Mouse (Mus musculus) neural tube, embryonic 12.5 days (tissue): ENCODE data around the gene Hist1h4f. TPM values are rescaled to one million over a fixed set of nuclear protein-coding genes. Genes with fewer than 3 reads are reported as not detected.
"Not testable (repeated sequence)": the region's sequence is repeated elsewhere in the genome, so short reads cannot be mapped to it uniquely, and the experiment has no call there.

Source experiments
- ATAC-seq: fragments of 200-750 bp; cut with Nextera tagmentation; 2 replicates; pipeline ENCODE4 v1.8.0; 2017; ENCODE audit warnings: low read depth, mild to moderate bottlenecking, moderate TSS enrichment, moderate library complexity; ENCODE audit not compliant: low FRiP score
- H3K27ac ChIP-seq: fragments of 300-500 bp; sonication (generic); 2 replicates; pipeline ENCODE4 v1.5.1; 2016
- H3K27me3 ChIP-seq: fragments of 300-500 bp; sonication (generic); replicated peaks from 2 replicates; pipeline ENCODE4 v1.6.1; 2016; ENCODE audit warnings: mild to moderate bottlenecking
- H3K36me3 ChIP-seq: fragments of 300-500 bp; sonication (generic); 2 replicates; pipeline ENCODE4 v1.6.1; 2016; ENCODE audit warnings: mild to moderate bottlenecking
- H3K4me1 ChIP-seq: fragments of 300-500 bp; sonication (generic); 2 replicates; pipeline ENCODE4 v1.6.1; 2016
- H3K4me2 ChIP-seq: fragments of 300-500 bp; sonication (generic); replicated peaks from 2 replicates; pipeline ENCODE4 v1.6.1; 2016; ENCODE audit warnings: mild to moderate bottlenecking
- H3K4me3 ChIP-seq: fragments of 300-500 bp; sonication (generic); 2 replicates; pipeline ENCODE4 v1.5.1; 2016
- H3K9ac ChIP-seq: fragments of 300-500 bp; sonication (generic); 2 replicates; pipeline ENCODE4 v1.6.1; 2016; ENCODE audit warnings: mild to moderate bottlenecking
- H3K9me3 ChIP-seq: fragments of 300-500 bp; sonication (generic); 2 replicates; pipeline ENCODE4 v1.6.1; 2016; ENCODE audit warnings: mild to moderate bottlenecking
- WGBS: fragments of 180-500 bp; shearing (Covaris S2); methylation state at CpG from one replicate; pipeline ENCODE4 v1.1.7; 2016; 5-methylcytosine and 5-hydroxymethylcytosine counted together
- polyA plus RNA-seq: library from polyadenylated mRNA; unstranded; fragments of >200 nt; fragmentation: Nextera tagmentation; extraction: Ambion mirVana; gene quantifications from 2 replicates; pipeline ENCODE4 v1.2.1, GENCODE M21; 2016

Hist1h4f gene
- polyA plus RNA-seq, 1 experiment from 2014 or later: 0.79 TPM

- Histone ChIP-seq H3K4me3 (peak overlapping the region; percentile 42), H3K27ac (peak overlapping the region; percentile 86), H3K36me3 (no peaks in the 10 kb centered on the region), H3K9me3 (no peaks in the 10 kb centered on the region), H3K4me2 (peak overlapping the region; percentile 71), H3K27me3 (no peaks in the 10 kb centered on the region), H3K9ac (peak overlapping the region; percentile 72), H3K4me1 (peaks cover 27% of the 10 kb centered on the region)
- peak; percentile 15; the same call in 1 of the 2 replicates for ATAC-seq
- under 1% methylated on average over 21 of the region's 21 CpGs for WGBS
These were observed 33.6 kb upstream of the Hist1h4f start for GRCm38 (mm10) chr13:23585029-23585441.

- no peak for ATAC-seq
- H3K27ac ChIP-seq: peak overlapping the region; percentile 86; the same call in 1 of the 2 replicates
- H3K4me2 ChIP-seq: peak overlapping the region; percentile 71
- peak overlapping the region; percentile 27 for H3K9ac ChIP-seq
- H3K27me3 ChIP-seq: no peaks in the 10 kb centered on the region
- H3K4me3 ChIP-seq: no peak overlapping the region
- H3K4me1 ChIP-seq: peaks cover 27% of the 10 kb centered on the region
- no peaks in the 10 kb centered on the region for H3K9me3 ChIP-seq
- H3K36me3 ChIP-seq: no peaks in the 10 kb centered on the region
These were observed 32.9 kb upstream of the Hist1h4f start for GRCm38 (mm10) chr13:23584331-23584730.

- no peak overlapping the region for H3K9ac ChIP-seq
- no peak for ATAC-seq
- H3K4me2 ChIP-seq: peak overlapping the region; percentile 65; the same call in 1 of the 2 replicates
- H3K4me1 ChIP-seq: peaks cover 27% of the 10 kb centered on the region
- H3K9me3 ChIP-seq: no peaks in the 10 kb centered on the region
- no peak overlapping the region for H3K4me3 ChIP-seq
- no peak overlapping the region for H3K27ac ChIP-seq
- H3K27me3 ChIP-seq: no peaks in the 10 kb centered on the region
- no peaks in the 10 kb centered on the region for H3K36me3 ChIP-seq
These were observed 32.1 kb upstream of the Hist1h4f start for GRCm38 (mm10) chr13:23583387-23584068.

DNA sequence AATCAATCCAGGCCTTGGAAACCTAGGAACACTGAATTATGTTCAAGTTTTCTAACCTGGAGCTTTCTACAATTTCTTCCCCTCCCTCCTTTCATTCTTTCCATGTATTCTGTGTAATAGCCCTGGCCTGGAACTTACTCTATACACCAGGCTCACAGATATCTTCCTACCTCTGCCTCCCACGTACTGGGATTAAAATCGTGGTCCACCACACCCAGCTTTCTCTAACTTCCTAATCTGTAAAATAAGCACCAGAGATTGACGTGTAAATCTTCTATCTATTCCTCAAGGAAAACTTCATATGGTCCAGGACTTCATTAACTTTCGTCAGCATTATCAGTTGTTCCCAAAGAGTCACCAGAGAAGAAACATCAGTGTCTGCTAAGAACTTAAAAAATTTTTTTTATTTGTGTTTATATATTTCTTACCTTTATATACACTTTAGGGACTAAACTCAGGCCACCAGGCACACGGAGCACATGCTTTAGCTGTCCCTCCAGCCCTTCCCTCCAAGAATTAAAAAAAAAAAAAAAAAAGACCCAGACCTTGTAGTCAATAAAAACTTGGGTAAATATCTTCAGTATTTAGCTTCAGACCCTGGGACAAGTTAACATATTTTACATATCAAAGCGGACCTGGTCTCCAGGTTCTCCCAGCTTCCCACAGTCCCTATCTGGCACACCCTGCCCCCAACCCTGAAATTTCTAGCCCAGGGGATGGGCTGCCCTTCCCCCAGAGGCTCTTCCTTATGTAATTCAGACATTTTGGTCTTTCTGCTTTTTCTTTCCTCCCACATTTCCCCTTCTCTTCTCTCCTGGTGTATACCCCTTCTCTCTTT, 31.0 kb upstream of the Hist1h4f start:
- Histone ChIP-seq H3K9ac (peak overlapping the region; percentile 56), H3K27me3 (no peaks in the 10 kb centered on the region), H3K4me1 (peaks cover 27% of the 10 kb centered on the region), H3K36me3 (no peaks in the 10 kb centered on the region), H3K4me3 (peak overlapping the region; percentile 34), H3K9me3 (no peaks in the 10 kb centered on the region), H3K4me2 (peak overlapping the region; percentile 65), H3K27ac (peak overlapping the region; percentile 27)
- WGBS: 5% methylated on average over 6 of the region's 6 CpGs
- ATAC-seq: no peak

GRCm38 (mm10) chr13:23581408-23582218, 30.2 kb upstream of the Hist1h4f start, which contains the start of gene Hist1h4d:
TSS of gene Hist1h4d (plus strand) at chr13:23581598.
- under 1% methylated on average over 43 of the region's 43 CpGs for WGBS
- Histone ChIP-seq H3K4me3 (peak within 1 kb of the TSS; percentile 34), H3K27ac (peak within 1 kb of the TSS; percentile 27), H3K4me2 (peak within 1 kb of the TSS; percentile 65), H3K4me1 (peaks cover 30% of the 10 kb centered on the region), H3K9ac (peak within 1 kb of the TSS; percentile 56), H3K36me3 (no peaks in the 10 kb centered on the region), H3K9me3 (no peaks in the 10 kb centered on the region), H3K27me3 (no peaks in the 10 kb centered on the region)
- ATAC-seq: peak; percentile 86

GRCm38 (mm10) chr13:23577835-23578234, 26.4 kb upstream of the Hist1h4f start:
- Histone ChIP-seq H3K27ac (no peak overlapping the region), H3K36me3 (no peaks in the 10 kb centered on the region), H3K4me2 (no peak overlapping the region; the same call in 1 of the 2 replicates), H3K27me3 (no peaks in the 10 kb centered on the region), H3K9me3 (no peaks in the 10 kb centered on the region), H3K4me1 (peaks cover 26% of the 10 kb centered on the region), H3K9ac (no peak overlapping the region), H3K4me3 (no peak overlapping the region)
- no peak for ATAC-seq
- WGBS: 88% methylated on average over 1 of the region's 1 CpGs

GRCm38 (mm10) chr13:23576906-23577639, 25.6 kb upstream of the Hist1h4f start:
- Histone ChIP-seq H3K4me2 (peak overlapping the region; percentile 62), H3K9ac (no peak overlapping the region), H3K4me3 (0 out of 2 replicates have a peak overlapping the region, but pooled peaks have one; percentile 41), H3K27ac (no peak overlapping the region), H3K36me3 (no peaks in the 10 kb centered on the region), H3K9me3 (no peaks in the 10 kb centered on the region), H3K27me3 (no peaks in the 10 kb centered on the region), H3K4me1 (peaks cover 27% of the 10 kb centered on the region)
- 57% methylated on average over 6 of the region's 6 CpGs for WGBS
- ATAC-seq: no peak

DNA sequence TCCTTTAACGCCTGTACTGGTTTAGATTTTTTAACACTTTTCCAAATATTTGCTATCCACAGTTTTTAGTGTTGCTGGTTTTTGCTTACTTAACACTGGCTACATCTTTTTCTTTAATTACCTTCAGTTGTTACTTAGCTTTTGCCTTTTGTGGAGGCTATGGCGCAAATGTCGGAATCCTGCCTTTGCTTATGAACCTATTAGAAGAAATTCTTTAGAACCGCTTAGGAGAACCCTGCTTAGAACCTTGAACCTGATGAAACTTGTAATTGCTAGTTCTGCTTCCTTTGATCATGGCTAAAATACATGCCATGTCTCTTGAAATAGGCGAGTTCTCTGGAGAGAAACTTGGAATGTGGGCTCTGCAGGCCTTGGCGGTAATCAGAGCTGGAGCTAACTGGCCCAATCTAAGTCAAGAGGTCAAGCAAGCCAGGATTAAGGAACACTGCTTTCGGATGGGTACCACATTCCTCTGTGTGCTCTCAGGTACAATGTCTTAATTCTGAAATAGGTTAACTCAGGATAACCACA, 25.0 kb upstream of the Hist1h4f start:
- WGBS: 7% methylated on average over 7 of the region's 7 CpGs

DNA sequence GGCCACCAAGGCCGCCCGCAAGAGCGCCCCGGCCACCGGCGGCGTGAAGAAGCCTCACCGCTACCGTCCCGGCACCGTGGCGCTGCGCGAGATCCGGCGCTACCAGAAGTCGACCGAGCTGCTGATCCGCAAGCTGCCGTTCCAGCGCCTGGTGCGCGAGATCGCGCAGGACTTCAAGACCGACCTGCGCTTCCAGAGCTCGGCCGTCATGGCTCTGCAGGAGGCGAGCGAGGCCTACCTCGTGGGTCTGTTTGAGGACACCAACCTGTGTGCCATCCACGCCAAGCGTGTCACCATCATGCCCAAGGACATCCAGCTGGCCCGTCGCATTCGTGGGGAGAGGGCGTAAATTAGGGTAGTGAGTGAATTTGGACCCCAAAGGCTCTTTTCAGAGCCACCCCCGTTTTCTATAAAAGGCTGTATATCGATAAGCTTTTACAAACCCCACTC, 24.4 kb upstream of the Hist1h4f start:
- Histone ChIP-seq H3K9ac (peak overlapping the region; percentile 65), H3K27ac (peak overlapping the region; percentile 51; the same call in 1 of the 2 replicates), H3K4me1 (peaks cover 24% of the 10 kb centered on the region), H3K4me2 (peak overlapping the region; percentile 62), H3K4me3 (peak overlapping the region; percentile 41)
- 2% methylated on average over 19 of the region's 40 CpGs for WGBS
- H3K27me3 ChIP-seq, ATAC-seq, H3K36me3 ChIP-seq, H3K9me3 ChIP-seq: not testable (repeated sequence)

More for the DNA sequence above, 25.0 kb upstream of the Hist1h4f start:
- H3K9me3 ChIP-seq: no peaks in the 10 kb centered on the region
- peak overlapping the region; percentile 41 for H3K4me3 ChIP-seq
- peak overlapping the region; percentile 62 for H3K4me2 ChIP-seq
- no peak for ATAC-seq
- H3K27me3 ChIP-seq: no peaks in the 10 kb centered on the region
- peak overlapping the region; percentile 65 for H3K9ac ChIP-seq
- H3K36me3 ChIP-seq: no peaks in the 10 kb centered on the region
- peak overlapping the region; percentile 51; the same call in 1 of the 2 replicates for H3K27ac ChIP-seq
- peaks cover 24% of the 10 kb centered on the region for H3K4me1 ChIP-seq

DNA sequence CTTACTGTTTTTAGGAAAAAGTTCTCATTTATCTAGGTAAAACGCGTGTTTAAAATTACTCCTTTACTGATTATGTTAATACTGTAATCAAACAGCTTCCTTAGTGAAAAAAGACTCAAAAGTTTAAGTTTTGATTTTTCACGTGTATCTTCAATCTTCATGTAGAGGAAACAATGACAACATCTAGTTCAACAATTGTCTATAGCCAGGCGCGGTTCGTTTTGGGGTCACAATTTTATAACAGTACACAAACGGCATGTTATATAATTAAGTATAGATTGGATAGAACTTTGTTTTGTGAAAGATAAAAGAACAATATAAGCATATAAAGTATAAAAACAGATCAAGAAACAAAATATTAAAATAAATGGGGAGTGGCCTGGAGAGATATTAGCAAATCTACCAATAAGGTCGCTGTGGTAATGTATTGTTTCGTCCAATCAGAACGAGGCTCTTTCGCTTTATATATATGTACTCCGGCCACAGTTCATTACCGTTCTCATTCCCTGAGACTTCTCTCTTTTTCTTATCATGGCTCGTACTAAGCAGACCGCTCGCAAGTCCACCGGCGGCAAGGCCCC, 23.9 kb upstream of the Hist1h4f start, which contains the start of gene Hist1h3d:
Hist1h3d (plus strand) TSS at position 493 of the 581 bp plus-strand sequence.
- H3K27me3 ChIP-seq: no peaks in the 10 kb centered on the region
- H3K36me3 ChIP-seq: no peaks in the 10 kb centered on the region
- peak within 1 kb of the TSS; percentile 41 for H3K4me3 ChIP-seq
- peak within 1 kb of the TSS; percentile 62 for H3K4me2 ChIP-seq
- ATAC-seq: peak; percentile 51
- no peaks in the 10 kb centered on the region for H3K9me3 ChIP-seq
- H3K27ac ChIP-seq: peak within 1 kb of the TSS; percentile 51; the same call in 1 of the 2 replicates
- peak within 1 kb of the TSS; percentile 65 for H3K9ac ChIP-seq
- H3K4me1 ChIP-seq: peaks cover 24% of the 10 kb centered on the region
- under 1% methylated on average over 18 of the region's 18 CpGs for WGBS
